Mouse (Mus musculus): ENCODE results near the gene Sf3a1.
A peak's percentile ranks its signal among the peaks of the same experiment; 100 is the strongest.
"Not testable (repeated sequence)": the region's sequence is repeated elsewhere in the genome, so short reads cannot be mapped to it uniquely, and the experiment has no call there.

Sf3a1 gene

GRCm38 (mm10) chr11:4159808-4160708, at the start of gene Sf3a1, which contains the start of gene Ccdc157:
Gene Sf3a1 (plus strand): TSS chr11:4160350.
Gene Ccdc157 (minus strand): TSS chr11:4160293.
- peak; percentile 79 to 89 for DNase-seq (ENCODE audit: low spot score in 2 of 2)

- DNase-seq (ENCODE audit: low spot score in 2 of 2) = no peak
Measured at GRCm38 (mm10) chr11:4112033-4112432, 48.1 kb upstream of the Sf3a1 start.

- no peak for DNase-seq (ENCODE audit: low spot score in 2 of 2)
Measured at GRCm38 (mm10) chr11:4112861-4113260, 47.3 kb upstream of the Sf3a1 start.

GRCm38 (mm10) chr11:4113496-4113895, 46.7 kb upstream of the Sf3a1 start:
- DNase-seq (ENCODE audit: low spot score in 2 of 2) = no peak

GRCm38 (mm10) chr11:4113970-4114369, 46.2 kb upstream of the Sf3a1 start:
- DNase-seq (ENCODE audit: low spot score in 2 of 2) = no peak

- not testable (repeated sequence) for DNase-seq (ENCODE audit: low spot score in 2 of 2)
Measured at GRCm38 (mm10) chr11:4114541-4114940, 45.6 kb upstream of the Sf3a1 start.

- DNase-seq (ENCODE audit: low spot score in 2 of 2) = no peak
Measured at GRCm38 (mm10) chr11:4115407-4115806, 44.7 kb upstream of the Sf3a1 start.

GRCm38 (mm10) chr11:4116458-4117141, 43.5 kb upstream of the Sf3a1 start:
- DNase-seq (ENCODE audit: low spot score in 2 of 2) = no peak

GRCm38 (mm10) chr11:4117372-4118071, 42.6 kb upstream of the Sf3a1 start:
- no peak for DNase-seq (ENCODE audit: low spot score in 2 of 2)

- peak; percentile 60 to 74 for DNase-seq (ENCODE audit: low spot score in 2 of 2)
Measured at GRCm38 (mm10) chr11:4118081-4118921, 41.8 kb upstream of the Sf3a1 start.

GRCm38 (mm10) chr11:4119635-4120034, 40.5 kb upstream of the Sf3a1 start:
- no peak for DNase-seq (ENCODE audit: low spot score in 2 of 2)

- no peak for DNase-seq (ENCODE audit: low spot score in 2 of 2)
Measured at GRCm38 (mm10) chr11:4121691-4122090, 38.5 kb upstream of the Sf3a1 start.

GRCm38 (mm10) chr11:4122226-4122625, 37.9 kb upstream of the Sf3a1 start:
- DNase-seq (ENCODE audit: low spot score in 2 of 2) = no peak

GRCm38 (mm10) chr11:4122742-4123579, 37.2 kb upstream of the Sf3a1 start, which contains the start of gene Sec14l2:
Gene Sec14l2 (minus strand): TSS chr11:4123415.
- no peak for DNase-seq (ENCODE audit: low spot score in 2 of 2)

- DNase-seq (ENCODE audit: low spot score in 2 of 2) = no peak
Measured at GRCm38 (mm10) chr11:4123922-4124321, 36.2 kb upstream of the Sf3a1 start.

GRCm38 (mm10) chr11:4127059-4127458, 33.1 kb upstream of the Sf3a1 start:
- DNase-seq (ENCODE audit: low spot score in 2 of 2) = no peak

- DNase-seq (ENCODE audit: low spot score in 2 of 2) = not testable (repeated sequence)
Measured at GRCm38 (mm10) chr11:4128461-4128860, 31.7 kb upstream of the Sf3a1 start.

- no peak for DNase-seq (ENCODE audit: low spot score in 2 of 2)
Measured at GRCm38 (mm10) chr11:4133450-4133849, 26.7 kb upstream of the Sf3a1 start.

- no peak for DNase-seq (ENCODE audit: low spot score in 2 of 2)
Measured at GRCm38 (mm10) chr11:4134400-4134799, 25.8 kb upstream of the Sf3a1 start.
